Mouse (Mus musculus) adrenal gland, postnatal 10 days (tissue): ENCODE results near the gene Vmn2r117. TPM values are rescaled to one million over a fixed set of nuclear protein-coding genes. Genes with fewer than 3 reads are reported as not detected.
"Not testable (repeated sequence)": the region's sequence is repeated elsewhere in the genome, so short reads cannot be mapped to it uniquely, and the experiment has no call there.

Source experiments
- DNase-seq: peaks from one replicate; pipeline ENCODE4 v3.0.0; 2021; ENCODE audit warnings: mixed read lengths
- long read RNA-seq, 2 experiments: library from polyadenylated mRNA; stranded (forward); transcript quantifications; one replicate each; pipeline ENCODE4 v2.0.0; 2021
- total RNA-seq, 2 experiments: library from RNA; stranded (reverse); gene quantifications; 2 replicates each; pipeline ENCODE4 v1.2.3; 2021

Gene Vmn2r117
- total RNA-seq = not detected
- long read RNA-seq, experiment 1 = 0 reads
- long read RNA-seq, experiment 2 = 0 reads

- DNase-seq = not testable (repeated sequence)
Observed at GRCm38 (mm10) chr17:23479599-23479998, at the start of gene Vmn2r117. Gene Vmn2r117, minus strand, starts transcription at chr17:23479699.

GRCm38 (mm10) chr17:23522941-23523732 is 43.6 kb upstream of the Vmn2r117 start:
- DNase-seq = not testable (repeated sequence)

GRCm38 (mm10) chr17:23518701-23519423 is 39.4 kb upstream of the Vmn2r117 start:
- DNase-seq = no peak

GRCm38 (mm10) chr17:23433150-23433679 is 46.3 kb downstream of the Vmn2r117 start:
- no peak for DNase-seq

Other genes with a start within 250 kb of the Vmn2r117 start
- gene Vmn2r114, start 167.2 kb downstream of the Vmn2r117 start, total RNA-seq = under 1 TPM in 1 of 2 experiments, not detected in 1; 0.03 TPM
- not detected for gene Vmn2r115, start 136.0 kb downstream of the Vmn2r117 start, total RNA-seq
- gene Vmn2r116, start 95.1 kb downstream of the Vmn2r117 start, total RNA-seq = not detected
- gene Zfp213, start 84.5 kb upstream of the Vmn2r117 start, total RNA-seq = 1 to 10 TPM; 7.9 to 8.0 TPM
- 10 to 100 TPM; 10.6 to 12.5 TPM for gene Zfp13, start 119.8 kb upstream of the Vmn2r117 start, total RNA-seq
- not detected for gene Zscan10, start 121.2 kb upstream of the Vmn2r117 start, total RNA-seq
- gene Mmp25, start 165.6 kb upstream of the Vmn2r117 start, total RNA-seq = under 1 TPM; 0.54 to 1.00 TPM
- gene Bicdl2, start 180.8 kb upstream of the Vmn2r117 start, total RNA-seq = not detected
- gene Hcfc1r1, start 193.9 kb upstream of the Vmn2r117 start, total RNA-seq = 100 to 1,000 TPM; 136 to 169 TPM
- gene Thoc6, start 194.2 kb upstream of the Vmn2r117 start, total RNA-seq = 10 to 100 TPM; 25.6 to 28.0 TPM
- gene Tnfrsf12a, start 197.8 kb upstream of the Vmn2r117 start, total RNA-seq = 10 to 100 TPM; 40.4 to 80.3 TPM
- under 1 TPM in 1 of 2 experiments, not detected in 1; 0.75 TPM for gene Cldn6, start 199.6 kb upstream of the Vmn2r117 start, total RNA-seq
- not detected for gene Cldn9, start 204.3 kb upstream of the Vmn2r117 start, total RNA-seq
- gene 1520401A03Rik, start 243.1 kb upstream of the Vmn2r117 start, total RNA-seq = 1 to 10 TPM in 1 of 2 experiments, under 1 TPM in 1; 0.67 to 1.1 TPM
- gene Pkmyt1, start 246.6 kb upstream of the Vmn2r117 start, total RNA-seq = 10 to 100 TPM in 1 of 2 experiments, 1 to 10 TPM in 1; 9.1 to 12.8 TPM